Mouse (Mus musculus): ENCODE data around the gene Tbata. TPM values are rescaled to one million over a fixed set of nuclear protein-coding genes. Genes with fewer than 3 reads are reported as not detected.

The Tbata gene
- not detected for total RNA-seq (2021)

- intact Hi-C loops (cut with DNase I): no loop called here
- no peak for DNase-seq
Observed at GRCm38 (mm10) chr10:61171654-61172053, at the start of gene Tbata. TSS of gene Tbata (plus strand) at chr10:61171954.

GRCm38 (mm10) chr10:61123276-61123913 is 48.4 kb upstream of the Tbata start:
- no peak for DNase-seq
- intact Hi-C loops (cut with DNase I): no loop called here

GRCm38 (mm10) chr10:61124462-61124861 is 47.3 kb upstream of the Tbata start:
- intact Hi-C loops (cut with DNase I): no loop called here

GRCm38 (mm10) chr10:61128701-61129365 is 42.9 kb upstream of the Tbata start:
- DNase-seq: no peak
- intact Hi-C loops (cut with DNase I): no loop called here

More at GRCm38 (mm10) chr10:61124462-61124861, 47.3 kb upstream of the Tbata start:
- no peak for DNase-seq

GRCm38 (mm10) chr10:61130959-61131358 is 40.8 kb upstream of the Tbata start:
- intact Hi-C loops (cut with DNase I): no loop called here
- DNase-seq: no peak

GRCm38 (mm10) chr10:61134041-61134440 is 37.7 kb upstream of the Tbata start:
- DNase-seq: no peak
- intact Hi-C loops (cut with DNase I): no loop called here

- DNase-seq: no peak
- intact Hi-C loops (cut with DNase I): no loop called here
Observed at GRCm38 (mm10) chr10:61135226-61135839, 36.4 kb upstream of the Tbata start.

GRCm38 (mm10) chr10:61137567-61137966 is 34.2 kb upstream of the Tbata start:
- intact Hi-C loops (cut with DNase I): no loop called here
- no peak for DNase-seq

- intact Hi-C loops (cut with DNase I): no loop called here
Observed at GRCm38 (mm10) chr10:61143343-61143742, 28.4 kb upstream of the Tbata start.

GRCm38 (mm10) chr10:61145766-61146118 is 26.0 kb upstream of the Tbata start:
- intact Hi-C loops (cut with DNase I): no loop called here
- no peak for DNase-seq

More at GRCm38 (mm10) chr10:61143343-61143742, 28.4 kb upstream of the Tbata start:
- no peak for DNase-seq

GRCm38 (mm10) chr10:61146119-61146806 is 25.5 kb upstream of the Tbata start:
- intact Hi-C loops (cut with DNase I): no loop called here
- DNase-seq: peak; percentile 54 to 63

GRCm38 (mm10) chr10:61146807-61147156 is 25.0 kb upstream of the Tbata start:
- DNase-seq: peak in 1 of 2 experiments; percentile 41
- intact Hi-C loops (cut with DNase I): no loop called here

- intact Hi-C loops (cut with DNase I): no loop called here
- peak; percentile 91 to 93 for DNase-seq
Observed at GRCm38 (mm10) chr10:61147157-61148040, 24.4 kb upstream of the Tbata start, which contains the start of gene Sgpl1. TSS of gene Sgpl1 (minus strand) at chr10:61147703.

GRCm38 (mm10) chr10:61149476-61149875 is 22.3 kb upstream of the Tbata start:
- DNase-seq: no peak
- intact Hi-C loops (cut with DNase I): no loop called here

- intact Hi-C loops (cut with DNase I): no loop called here
- DNase-seq: no peak
Observed at GRCm38 (mm10) chr10:61150616-61151015, 21.1 kb upstream of the Tbata start.

- intact Hi-C loops (cut with DNase I): no loop called here
- no peak for DNase-seq
Observed at GRCm38 (mm10) chr10:61152131-61152530, 19.6 kb upstream of the Tbata start.

GRCm38 (mm10) chr10:61155611-61156010 is 16.1 kb upstream of the Tbata start:
- intact Hi-C loops (cut with DNase I): no loop called here
- DNase-seq: no peak

GRCm38 (mm10) chr10:61156453-61156852 is 15.3 kb upstream of the Tbata start:
- no peak for DNase-seq
- intact Hi-C loops (cut with DNase I): no loop called here

- DNase-seq: no peak
- intact Hi-C loops (cut with DNase I): no loop called here
Observed at GRCm38 (mm10) chr10:61158594-61158993, 13.2 kb upstream of the Tbata start.

- intact Hi-C loops (cut with DNase I): no loop called here
- DNase-seq: no peak
Observed at GRCm38 (mm10) chr10:61160089-61160488, 11.7 kb upstream of the Tbata start.
